Mouse (Mus musculus): ENCODE results near the gene Kctd14. TPM values are rescaled to one million over a fixed set of nuclear protein-coding genes. Genes with fewer than 3 reads are reported as not detected.

Kctd14 gene
- polyA plus RNA-seq (2017; shearing (Covaris generic)): 1 to 10 TPM in 1 of 2 experiments, under 1 TPM in 1; 0.42 to 2.8 TPM

GRCm38 (mm10) chr7:97451023-97451422 is at the start of gene Kctd14:
Kctd14 (plus strand) TSS chr7:97451323.

DNA sequence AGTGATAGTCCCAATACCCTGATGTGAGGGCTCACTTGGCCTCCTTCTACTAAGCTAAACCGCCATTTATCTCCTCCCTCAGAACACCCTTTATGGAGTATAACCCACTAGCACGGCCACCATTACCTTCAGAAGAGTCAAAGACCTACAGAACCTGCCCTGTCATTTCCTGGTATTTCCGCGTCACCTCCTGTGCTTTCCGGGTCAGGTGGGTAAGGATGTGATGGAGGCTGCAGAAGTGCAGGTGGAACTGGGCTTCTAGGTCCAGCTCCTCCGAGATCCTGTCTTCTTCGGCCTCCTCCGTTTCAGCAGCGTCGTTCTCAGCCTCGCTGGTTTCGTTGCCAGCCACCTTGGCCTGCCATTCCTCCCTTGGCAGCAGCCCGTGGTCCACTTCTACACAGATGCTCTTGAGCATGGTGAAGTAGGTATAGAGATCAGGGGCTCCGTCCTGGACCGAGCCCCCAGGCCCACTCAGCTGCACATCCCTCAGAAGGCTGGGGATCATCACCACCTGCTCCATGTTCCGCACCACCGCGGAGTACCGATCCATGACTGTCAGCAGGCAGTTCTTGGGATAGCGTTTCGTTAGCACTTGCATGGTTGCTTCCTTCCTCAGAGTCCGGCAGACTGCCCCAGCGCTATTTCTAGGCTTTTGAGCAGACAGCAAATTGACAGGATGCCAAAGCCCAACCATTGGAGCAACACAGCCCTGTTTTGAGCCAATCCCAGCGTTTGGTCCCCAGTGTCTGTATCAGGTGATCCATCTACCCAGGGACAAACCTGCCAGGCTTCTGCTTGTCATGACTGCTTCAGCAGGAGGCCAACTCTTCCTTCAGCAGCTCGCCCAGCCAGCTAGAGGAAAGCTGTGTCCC is 34.0 kb upstream of the Kctd14 start, which contains the start of gene Thrsp:
Gene Thrsp (minus strand): TSS at position 825 of the 872 bp plus-strand sequence.

DNA sequence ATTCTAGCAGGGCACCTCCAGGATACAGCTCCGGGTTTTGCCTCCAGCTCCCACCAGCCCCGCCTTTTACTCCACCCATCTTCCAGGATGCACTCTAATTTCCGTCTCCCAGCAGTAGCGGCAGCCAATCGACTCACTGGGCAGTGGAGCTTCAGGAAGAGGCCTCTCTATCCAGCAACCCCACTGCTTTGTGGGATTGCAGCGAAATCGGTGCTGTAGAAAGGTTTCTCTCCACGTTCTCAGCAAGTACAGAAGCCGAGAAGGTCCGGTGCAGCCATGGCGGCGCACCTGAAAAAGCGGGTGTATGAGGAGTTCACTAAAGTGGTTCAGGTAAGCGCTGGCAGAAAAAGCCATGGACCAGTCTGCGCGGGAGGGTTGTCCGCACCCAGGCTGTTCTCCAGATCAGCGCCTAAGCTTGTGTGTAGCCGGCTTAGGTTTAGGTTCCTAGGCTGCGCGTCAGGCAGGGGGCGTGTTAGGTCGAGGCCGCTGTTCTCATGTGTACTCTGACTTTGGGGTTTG is 29.8 kb downstream of the Kctd14 start, which contains the start of gene Ints4:
Gene Ints4 (plus strand): TSS at position 136 of the 519 bp plus-strand sequence.

Other genes with a start within 250 kb of the Kctd14 start
- gene Usp35, start 119.3 kb upstream of the Kctd14 start, polyA plus RNA-seq (2017; shearing (Covaris generic)): 1 to 10 TPM; 4.9 to 5.2 TPM
- gene Kctd21, start 119.0 kb upstream of the Kctd14 start, polyA plus RNA-seq (2017; shearing (Covaris generic)): 1 to 10 TPM in 1 of 2 experiments, under 1 TPM in 1; 0.86 to 1.9 TPM
- 10 to 100 TPM; 14.5 to 21.0 TPM for gene Alg8, start 79.7 kb upstream of the Kctd14 start, polyA plus RNA-seq (2017; shearing (Covaris generic))
- gene Ndufc2, start 51.3 kb upstream of the Kctd14 start, polyA plus RNA-seq (2017; shearing (Covaris generic)): 100 to 1,000 TPM; 125 to 151 TPM
- gene Thrsp, start 33.6 kb upstream of the Kctd14 start, polyA plus RNA-seq (2017; shearing (Covaris generic)): 1 to 10 TPM; 1.0 to 2.4 TPM
- gene Ints4, start 29.6 kb downstream of the Kctd14 start, polyA plus RNA-seq (2017; shearing (Covaris generic)): 10 to 100 TPM; 51.3 to 52.6 TPM
- gene Aamdc, start 128.2 kb downstream of the Kctd14 start, polyA plus RNA-seq (2017; shearing (Covaris generic)): 10 to 100 TPM; 38.4 to 43.0 TPM
- 10 to 100 TPM; 51.8 to 52.1 TPM for gene Rsf1, start 128.6 kb downstream of the Kctd14 start, polyA plus RNA-seq (2017; shearing (Covaris generic))
- 100 to 1,000 TPM; 114 to 117 TPM for gene Clns1a, start 245.3 kb downstream of the Kctd14 start, polyA plus RNA-seq (2017; shearing (Covaris generic))